Mouse (Mus musculus) adrenal gland (tissue): ENCODE data around the gene Kif21a.

Source experiments
- intact Hi-C: fragments of 180-260 bp; cut with DNase I; formaldehyde crosslinking; loops from one replicate; pipeline ENCODE4 v1.15.1; 2025
- long read RNA-seq, 2 experiments: library from polyadenylated mRNA; unstranded; transcript quantifications; one replicate each; pipeline ENCODE4 v2.0.0; 2020; ENCODE audit warnings: borderline replicate concordance in 1 of 2; ENCODE audit not compliant: insufficient replicate concordance in 1 of 2

Gene Kif21a
- long read RNA-seq, experiment 1, partial matches to known transcripts, result 20 of 21 reads
- long read RNA-seq, experiment 1, other reads (novel, unspliced or antisense), result 1 of 21 reads
- long read RNA-seq, experiment 2, partial matches to known transcripts, result 23 of 25 reads
- long read RNA-seq, experiment 2, other reads (novel, unspliced or antisense), result 2 of 25 reads

DNA sequence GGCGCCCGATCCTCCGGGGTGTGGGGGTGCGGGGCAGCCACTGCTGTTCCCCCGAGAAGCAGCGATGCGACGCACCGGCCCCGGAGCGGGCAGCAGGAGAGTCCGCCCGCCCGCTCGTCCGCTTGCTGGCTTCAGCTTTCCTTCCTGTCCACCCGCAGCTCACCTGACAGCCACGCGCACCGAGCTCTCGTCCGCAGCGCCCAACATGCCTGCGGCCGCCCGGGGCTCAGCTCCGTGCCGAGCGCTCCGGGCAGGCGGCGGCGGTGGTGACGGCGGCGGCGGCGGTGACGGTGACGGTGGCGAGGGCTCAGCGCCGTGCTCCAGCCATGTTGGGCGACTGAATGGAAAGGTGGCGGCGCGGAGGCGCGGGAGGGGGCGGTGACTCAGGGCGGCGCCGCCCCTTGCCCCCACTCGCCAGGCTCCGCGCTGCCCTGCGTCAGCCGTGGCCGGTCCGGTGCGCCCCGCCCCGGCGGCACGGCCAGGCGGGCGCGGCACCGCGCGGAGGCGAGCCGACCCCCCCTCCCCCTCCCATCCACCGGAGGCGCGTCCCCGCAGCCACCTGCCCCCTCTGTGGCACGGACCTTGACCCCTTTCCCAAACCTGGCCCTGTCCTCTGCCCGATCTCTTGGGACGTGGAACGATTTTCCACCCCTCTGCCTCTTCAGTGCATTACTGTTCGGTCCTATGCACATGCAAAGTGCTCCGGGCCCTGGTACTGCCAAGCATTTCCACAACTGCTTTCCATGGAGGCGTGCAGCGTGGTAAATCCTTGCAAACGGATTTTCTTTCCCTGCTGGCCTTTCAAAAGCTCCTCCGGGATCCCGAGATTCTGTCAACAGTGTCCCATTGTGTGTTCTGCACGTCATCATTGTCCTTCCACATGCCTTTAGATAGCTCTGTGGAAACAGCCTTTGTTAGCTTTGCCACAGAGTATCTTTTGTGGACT lies at the start of gene Kif21a:
Gene Kif21a, minus strand, starts transcription at position 453 of the 946 bp plus-strand sequence.
- intact Hi-C loops, result no loop called here

DNA sequence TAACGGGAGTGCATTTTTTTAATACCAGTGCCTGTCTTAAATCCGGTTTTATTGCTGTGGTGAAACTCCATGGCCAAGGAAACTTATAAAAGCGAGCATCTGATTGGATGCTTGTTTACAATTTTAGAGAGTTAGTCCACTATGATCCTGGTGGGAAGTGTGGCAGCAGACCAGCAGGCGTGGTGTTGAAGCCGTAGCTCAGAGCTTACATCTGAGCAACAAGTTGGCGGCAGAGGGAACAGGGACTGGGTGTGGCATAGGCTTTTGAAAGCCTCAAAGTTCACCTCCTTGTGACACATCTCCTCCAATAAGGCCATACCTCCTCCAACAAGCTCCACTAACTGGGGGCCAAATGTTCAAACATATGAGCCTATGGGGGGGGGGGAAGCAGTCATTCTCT lies 46.9 kb upstream of the Kif21a start:
- intact Hi-C loops, result no loop called here

DNA sequence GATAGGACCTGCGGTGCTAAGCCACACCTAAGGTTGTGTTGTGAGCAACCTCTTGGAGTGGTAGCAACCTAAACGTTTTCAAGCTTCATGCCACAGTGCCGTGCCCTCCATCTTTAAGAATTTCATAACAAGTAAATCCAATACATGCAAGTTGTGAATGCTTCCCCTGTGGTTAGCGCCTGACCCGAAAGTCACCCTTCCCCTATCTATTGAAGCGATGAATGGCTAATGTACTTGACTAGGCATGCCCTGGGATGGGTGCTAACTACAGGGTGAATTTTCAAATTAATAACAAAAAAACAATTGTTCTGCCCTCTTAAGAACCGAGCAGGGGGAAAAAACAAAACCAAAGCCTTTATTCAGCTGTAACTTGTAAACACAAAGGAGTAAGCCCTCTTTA lies 39.7 kb upstream of the Kif21a start:
- intact Hi-C loops, result no loop called here

DNA sequence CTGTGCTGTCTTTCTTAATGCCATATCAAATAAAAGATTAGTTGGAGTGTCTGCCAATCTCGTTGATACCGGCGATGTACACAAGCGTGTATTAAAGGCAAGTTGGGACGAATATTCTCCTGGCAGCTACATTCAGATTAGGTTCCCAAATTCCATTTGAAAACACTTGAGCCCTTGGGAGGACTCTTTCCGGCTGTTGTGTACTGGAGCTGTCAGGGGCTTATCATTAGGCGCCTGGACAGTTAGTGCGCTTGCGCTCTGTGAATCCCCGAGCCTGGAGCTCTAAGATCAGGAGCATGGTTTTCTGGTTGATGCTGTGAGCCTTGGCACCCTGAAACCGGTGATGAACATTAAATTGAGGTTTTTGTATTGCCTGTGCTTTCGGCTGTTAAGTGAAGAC lies 38.3 kb upstream of the Kif21a start:
- intact Hi-C loops, result no loop called here

DNA sequence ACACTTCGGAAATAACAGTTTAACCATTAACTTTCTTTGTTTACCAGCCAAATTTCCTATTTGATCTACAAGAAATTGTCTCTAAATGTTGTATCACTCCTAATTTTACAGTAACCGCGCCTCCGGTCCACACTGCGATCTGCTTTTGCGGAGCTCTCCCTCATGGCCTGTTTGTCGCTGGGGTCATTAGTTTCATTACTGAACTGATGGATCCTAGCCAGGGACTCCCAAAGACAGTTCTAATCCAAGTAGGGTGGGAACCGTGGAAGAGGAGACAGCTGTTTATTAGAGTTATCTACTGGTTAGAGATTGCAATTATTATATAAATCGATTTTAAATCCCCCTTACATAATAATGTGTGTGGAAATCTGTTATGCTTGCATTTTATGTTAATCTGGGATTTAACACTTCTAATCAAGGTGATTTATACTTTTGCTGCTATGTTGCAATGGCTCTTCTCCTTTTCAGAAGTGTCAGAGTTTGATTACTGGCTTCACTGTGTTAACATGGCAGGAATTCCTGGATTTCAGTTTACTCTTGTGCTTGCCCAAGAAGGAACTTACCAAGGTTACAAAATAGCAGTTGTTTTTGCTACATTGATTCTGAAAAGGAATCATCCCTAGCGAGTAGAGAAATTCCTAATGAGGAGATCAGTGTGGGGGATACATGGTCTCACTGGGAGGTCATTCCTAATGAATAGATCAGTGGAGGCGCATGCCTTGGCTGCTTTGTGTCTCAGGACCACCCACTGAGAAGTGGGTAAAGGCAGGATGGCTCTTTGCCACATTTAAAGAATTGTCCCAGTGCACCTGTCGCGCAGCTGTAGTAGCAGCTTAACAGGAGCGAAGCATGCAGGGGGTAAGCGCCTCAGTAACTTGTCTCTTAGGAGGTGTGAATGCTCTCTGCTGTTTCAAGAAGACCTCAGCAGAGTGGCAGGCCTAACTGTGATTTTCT lies 28.0 kb upstream of the Kif21a start:
- intact Hi-C loops, result no loop called here

DNA sequence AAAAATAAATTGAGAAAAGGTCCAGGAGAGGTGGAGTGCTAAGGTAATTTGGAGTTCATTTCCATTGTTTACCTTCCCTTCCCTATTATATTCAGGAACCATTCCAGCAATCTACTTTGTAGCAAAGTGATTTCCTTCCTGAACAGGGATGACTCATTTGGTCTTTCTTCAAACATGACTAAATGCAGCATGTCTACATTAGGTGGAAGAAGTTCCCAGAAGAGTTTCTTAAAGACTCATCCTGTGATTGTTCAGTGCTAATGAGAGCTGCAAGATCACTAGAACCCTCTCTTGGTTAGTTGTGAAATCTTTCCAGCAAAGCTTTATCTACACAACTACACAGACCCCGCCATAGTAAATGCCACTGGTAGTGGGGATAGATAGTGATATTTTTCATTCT lies 22.7 kb upstream of the Kif21a start:
- intact Hi-C loops, result no loop called here

DNA sequence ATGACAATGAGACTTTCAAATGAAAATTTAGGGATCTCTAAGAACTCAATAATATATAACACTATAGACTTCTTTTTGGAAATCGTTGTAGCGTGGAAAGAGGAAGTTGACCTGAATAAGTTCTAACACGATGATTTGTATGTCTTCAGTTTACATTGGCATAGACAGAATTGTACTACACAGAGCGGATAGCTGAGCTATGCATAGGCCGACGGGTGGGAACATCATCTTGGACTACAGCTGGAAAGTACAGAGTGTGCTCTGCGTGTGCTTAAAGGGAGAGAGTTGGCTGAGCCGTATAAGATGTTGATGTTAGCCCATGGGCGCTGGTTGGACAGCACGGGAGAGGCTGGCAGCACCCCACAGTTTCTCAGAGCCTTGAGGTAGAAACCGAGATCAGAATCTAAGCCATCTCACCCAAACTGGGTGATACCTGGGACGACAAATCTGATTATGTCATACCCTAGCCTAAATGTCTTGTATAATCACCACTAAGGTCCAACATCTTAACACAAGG lies 14.6 kb upstream of the Kif21a start:
- intact Hi-C loops, result no loop called here

DNA sequence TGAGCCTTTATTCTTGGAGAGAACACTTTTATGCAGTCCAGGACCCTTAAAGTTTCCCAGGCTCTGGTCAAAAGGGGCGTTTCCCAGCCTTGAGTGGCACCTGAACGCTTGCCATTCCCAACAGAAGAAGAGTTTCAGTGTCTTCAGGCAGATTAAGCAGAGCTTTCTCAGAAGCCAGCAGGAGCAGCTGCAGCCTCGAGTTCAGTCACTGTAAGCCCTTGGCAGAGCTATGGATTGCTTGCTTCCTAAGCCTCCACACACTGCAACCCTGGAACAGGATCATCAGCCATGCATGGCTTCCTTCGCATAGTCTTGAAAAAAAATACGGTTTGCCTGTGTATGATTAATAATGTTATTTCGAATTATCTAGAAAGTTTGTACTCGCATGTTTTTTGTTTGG lies 14.1 kb upstream of the Kif21a start:
- intact Hi-C loops, result no loop called here

DNA sequence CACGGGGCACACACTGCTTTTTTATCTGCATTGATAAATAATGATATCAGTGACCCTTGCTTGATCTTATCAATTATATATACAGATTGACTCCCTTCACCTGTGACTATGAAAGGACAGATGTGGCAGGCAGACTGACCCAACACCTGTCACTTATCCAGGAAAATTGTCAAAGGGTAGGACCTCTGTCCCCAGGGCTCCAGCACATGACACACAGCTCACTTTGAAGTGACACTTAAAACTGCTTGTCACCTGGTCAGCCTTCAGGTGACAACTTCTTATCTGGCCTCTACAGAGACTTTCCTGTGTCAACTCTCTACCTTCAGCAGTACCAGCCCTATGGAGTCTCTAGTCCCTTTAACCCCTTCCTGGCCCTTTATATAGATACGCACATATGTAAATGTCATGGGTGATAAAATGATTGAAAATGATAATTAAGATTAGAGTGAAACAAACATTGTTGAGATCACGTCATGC lies 7.2 kb upstream of the Kif21a start:
- intact Hi-C loops, result no loop called here

DNA sequence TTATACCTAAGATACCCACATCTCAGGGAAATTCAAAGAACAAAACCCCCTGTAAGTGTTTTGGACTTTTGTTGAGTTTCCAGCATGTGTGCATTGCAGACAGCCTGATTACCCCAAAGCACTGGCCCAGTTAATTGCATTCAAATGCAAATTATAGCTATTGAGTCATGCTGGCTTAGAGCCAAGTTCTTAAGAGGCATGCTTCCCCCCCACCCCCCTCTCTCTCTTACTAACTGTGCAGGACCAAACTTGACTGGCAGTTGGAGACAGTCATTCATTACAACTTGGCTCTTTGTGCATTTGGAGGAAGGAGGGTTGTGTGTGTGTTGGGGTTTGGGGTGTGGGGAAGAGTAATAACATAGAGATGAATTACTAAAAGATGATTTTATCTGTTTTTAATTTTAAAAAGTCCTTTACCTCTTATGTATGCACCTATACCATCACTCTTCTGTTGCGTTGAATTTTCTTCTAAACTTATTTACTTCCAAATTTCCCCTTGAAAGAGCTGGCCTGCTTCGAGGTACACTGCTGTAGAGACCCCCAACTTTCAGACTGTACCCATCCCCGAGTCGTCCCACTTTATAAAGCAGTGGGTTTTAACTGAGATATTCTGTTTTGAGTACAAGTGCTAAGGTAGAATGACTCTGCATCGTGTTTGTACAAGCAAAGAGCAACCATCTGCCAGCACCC lies 6.6 kb upstream of the Kif21a start:
- intact Hi-C loops, result no loop called here

DNA sequence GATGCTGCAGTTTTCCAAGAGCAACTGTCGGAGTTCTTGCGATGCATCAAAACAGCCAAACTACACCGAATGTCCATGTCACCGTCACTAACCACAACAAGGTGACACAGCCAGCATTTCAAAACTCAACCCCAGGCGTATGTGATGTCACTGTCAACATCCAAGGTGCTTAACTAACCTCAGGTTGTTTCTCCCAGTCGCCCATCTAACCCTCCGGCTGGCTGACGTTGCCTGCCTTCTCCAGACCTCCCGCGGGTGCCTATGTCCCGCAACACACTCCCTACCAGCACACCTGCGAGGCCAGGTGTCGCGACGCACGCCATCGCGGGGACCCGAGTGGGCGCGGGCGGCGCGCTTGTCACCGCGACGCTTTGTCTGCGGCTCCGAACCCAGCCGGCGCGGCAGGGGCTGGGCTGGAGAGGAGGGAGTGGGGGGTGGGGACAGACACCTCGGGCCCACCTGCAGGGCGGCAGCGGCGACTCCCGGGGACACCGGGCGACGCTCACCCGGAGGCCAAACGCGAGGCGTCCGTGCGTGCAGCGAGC lies 725 bp downstream of the Kif21a start:
- intact Hi-C loops, result no loop called here

DNA sequence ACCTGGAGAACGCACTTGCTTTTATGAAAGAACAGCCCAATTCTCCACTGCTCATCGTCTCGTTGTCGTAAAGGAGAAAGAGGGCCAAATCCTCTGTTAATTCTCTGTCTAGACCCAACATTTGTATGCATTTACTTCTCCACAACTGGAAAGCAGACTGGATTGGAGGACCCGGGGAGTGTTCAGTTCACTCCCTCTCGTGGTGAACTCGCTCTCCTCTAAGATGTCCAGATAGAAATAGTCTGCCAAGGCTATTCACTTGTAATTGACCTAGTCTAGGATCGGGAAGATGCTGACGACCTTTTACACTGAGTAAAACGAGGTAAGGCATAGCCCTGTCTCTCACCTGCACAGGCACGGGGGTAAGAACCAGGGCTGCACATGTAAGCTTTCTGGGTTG lies 2.1 kb downstream of the Kif21a start:
- intact Hi-C loops, result no loop called here

DNA sequence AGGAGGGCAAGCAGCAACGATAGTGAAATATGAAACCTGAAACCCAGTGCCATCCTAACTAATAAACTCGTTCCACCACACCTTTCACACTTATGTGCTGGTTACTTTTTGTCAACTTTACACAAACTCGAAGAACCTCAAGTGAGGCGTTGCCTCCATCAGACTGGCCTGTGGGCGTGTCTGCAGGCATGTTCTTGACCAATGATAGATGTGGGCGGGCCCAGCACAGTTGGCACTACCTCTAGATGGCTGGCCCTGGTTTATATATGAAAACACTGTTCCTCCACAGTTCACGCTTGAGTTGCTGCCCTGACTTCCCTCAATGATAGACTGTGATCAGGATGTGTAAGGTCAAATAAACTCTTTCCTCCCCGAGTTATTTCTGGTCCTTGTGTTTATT lies 3.2 kb downstream of the Kif21a start:
- intact Hi-C loops, result no loop called here

DNA sequence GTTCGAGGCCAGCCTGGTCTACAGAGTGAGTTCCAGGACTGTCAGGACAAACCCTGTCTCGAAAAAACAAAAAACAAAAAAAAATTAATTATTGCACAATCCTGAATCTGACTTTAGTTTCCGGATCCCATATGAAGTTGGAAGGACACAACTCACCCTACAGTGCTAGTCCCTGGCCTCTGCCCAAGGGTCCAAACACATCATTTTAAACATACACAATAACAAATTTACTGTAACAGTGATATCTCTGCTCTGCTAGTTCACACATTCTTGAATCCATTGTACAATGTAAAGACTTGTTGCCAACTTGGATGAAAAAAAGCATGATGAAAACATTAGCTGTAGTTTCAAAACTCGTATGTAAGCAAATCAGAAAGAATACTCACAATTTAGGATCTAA lies 6.5 kb downstream of the Kif21a start:
- intact Hi-C loops, result no loop called here

DNA sequence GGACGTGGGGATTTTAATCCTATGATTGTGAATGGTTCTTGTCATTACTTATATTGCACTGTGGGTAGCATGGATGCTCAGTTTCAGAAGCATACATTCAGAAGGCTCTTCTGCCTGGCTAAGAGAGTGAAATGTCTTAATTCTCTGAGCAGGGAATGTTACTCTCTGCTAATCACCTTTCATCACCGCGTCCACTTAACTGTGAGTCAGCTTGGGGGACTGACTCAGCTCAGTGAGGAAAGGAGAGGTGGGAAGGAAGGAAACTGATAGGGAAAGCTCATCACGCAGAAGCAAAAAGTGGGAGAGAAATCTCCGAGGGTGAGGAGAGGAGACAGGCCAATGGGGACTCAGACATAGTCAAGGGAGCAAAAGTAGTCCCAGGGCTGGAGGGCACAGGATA lies 10.9 kb downstream of the Kif21a start:
- intact Hi-C loops, result no loop called here

DNA sequence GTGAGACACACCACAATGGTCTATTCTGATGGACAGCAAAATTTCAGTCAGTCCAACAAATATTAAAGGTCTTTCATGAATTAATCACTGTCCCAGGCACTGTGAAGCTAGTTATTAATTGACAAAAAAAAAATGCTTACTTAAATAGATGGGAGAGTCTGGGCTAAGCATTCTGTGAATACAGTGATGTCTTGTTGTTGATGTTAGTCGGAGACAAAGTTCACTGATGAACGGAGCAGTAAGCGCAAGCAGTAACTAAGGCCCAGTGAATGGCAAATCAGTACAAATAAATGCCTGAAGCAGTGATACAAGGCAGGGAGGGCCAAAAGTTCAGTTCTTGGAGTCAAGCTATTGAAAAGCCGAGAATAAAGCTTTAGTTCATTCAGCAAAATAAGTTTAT lies 15.7 kb downstream of the Kif21a start:
- intact Hi-C loops, result no loop called here

DNA sequence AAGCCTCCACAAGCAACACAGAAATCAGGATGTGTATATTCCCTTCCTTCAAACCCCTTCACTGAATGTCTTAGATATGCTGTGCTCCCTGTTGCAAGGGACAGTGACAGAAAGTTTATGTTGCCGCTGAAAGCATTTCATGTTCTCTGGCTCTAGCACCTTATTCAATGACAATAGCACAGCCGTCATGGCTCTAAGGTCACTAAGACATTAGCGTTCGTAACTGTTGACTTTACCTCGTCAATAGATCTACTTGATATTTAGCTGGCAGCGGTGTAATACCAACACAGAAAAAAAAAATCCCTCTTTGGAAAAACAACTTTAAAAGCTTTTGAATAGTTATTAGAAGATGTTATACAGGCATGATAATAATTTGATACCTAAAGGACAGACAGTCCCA lies 16.2 kb downstream of the Kif21a start:
- intact Hi-C loops, result no loop called here

DNA sequence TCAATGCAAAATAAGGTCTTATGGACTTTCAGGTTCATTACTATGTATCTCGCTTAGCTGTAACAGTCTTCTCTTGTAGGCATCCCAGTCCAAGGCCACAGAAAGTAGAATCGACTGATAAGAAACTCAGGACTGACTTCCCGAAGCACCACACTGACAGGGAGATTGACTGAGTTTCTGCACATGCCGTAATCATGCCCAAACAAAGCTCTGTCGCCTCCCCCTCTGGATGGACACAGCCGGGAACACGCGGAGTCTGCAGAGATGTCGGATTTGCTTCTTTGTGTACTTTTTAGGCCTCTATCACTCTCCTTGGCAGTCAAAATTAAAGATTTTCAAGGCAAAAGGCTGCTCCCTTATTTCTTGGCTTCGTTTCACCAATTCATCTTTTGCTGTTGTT lies 20.8 kb downstream of the Kif21a start:
- intact Hi-C loops, result no loop called here

DNA sequence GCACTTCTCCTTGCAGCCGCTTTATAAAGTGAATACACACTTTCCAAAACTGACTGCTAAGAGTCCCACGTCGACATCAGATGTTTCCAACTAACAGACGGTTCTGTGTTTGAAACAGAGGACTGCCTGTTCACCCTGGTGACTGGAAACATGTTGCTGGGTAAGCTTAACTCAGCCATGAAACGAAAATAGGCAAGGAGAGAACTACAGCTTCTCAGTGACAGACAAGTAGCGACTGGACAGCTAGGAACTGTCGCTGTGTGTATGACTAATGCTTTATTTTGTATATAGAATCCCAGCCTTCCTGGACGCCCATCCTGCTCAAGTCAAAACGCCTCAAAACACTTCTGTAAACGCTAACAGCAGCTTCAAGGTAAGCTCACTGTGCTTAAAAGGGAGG lies 21.3 kb downstream of the Kif21a start:
- intact Hi-C loops, result no loop called here

DNA sequence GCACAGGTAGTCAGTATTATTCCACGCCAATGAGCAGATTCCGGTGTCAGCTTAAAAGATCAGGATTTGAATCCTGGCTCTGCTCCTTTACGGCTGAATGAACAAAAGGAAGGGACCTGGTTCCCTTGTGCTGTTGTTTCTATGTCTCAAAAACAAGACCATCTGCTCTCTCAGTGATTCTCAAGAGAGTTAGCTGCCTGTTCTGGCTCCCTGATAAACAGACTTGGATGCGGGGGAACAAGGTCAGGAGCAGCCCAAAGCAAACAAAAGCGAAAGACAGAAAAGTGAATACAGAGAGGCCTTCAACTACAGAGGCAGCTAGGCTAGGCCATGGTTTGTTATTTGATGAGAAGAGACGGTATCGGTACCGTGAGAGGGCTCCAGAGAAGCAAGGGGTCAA lies 27.5 kb downstream of the Kif21a start:
- intact Hi-C loops, result no loop called here

DNA sequence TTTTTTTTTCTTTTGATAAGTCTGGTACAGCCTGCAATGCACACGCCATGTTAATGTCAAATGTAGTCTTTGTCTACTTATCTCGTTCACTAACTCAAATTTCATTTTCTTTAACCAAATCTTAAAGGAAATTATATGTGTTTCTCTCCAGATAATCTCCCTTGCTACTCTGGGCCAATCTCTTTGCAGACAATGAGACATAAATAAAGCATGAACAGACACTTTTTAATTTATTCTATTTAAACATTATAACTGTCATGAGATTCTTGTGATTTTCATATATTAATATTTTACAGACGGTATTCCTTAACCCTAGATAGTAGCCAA lies 30.9 kb downstream of the Kif21a start:
- intact Hi-C loops, result no loop called here
